Mouse (Mus musculus): ENCODE measurements around the gene Dnajc16. TPM values are rescaled to one million over a fixed set of nuclear protein-coding genes. Genes with fewer than 3 reads are reported as not detected.

The Dnajc16 gene
- polyA plus RNA-seq, 1 experiment from 2014 or later: 4.0 TPM

- H3K9me3 ChIP-seq (replicated peaks; ENCODE audit: control insufficient read depth, low read length): no peaks in the 10 kb centered on the region
Observed at GRCm38 (mm10) chr4:141794152-141794535, 3.4 kb upstream of the Dnajc16 start.

GRCm38 (mm10) chr4:141793282-141794151, 2.8 kb upstream of the Dnajc16 start, which contains the start of gene Casp9:
Casp9 (plus strand) TSS chr4:141793612.
- no peaks in the 10 kb centered on the region for H3K36me3 ChIP-seq (replicated peaks; ENCODE audit: control insufficient read depth, insufficient read depth, low read depth, low read length)
- H3K4me2 ChIP-seq (ENCODE audit: low read depth, low read length): peak within 1 kb of the TSS; percentile 32
- H3K4me3 ChIP-seq (ENCODE audit: low read depth, low read length): peak within 1 kb of the TSS; percentile 60
- peak within 1 kb of the TSS; percentile 61 for H3K9ac ChIP-seq (replicated peaks; ENCODE audit: low read length)
- H3K27me3 ChIP-seq (ENCODE audit: control insufficient read depth, insufficient read depth, low read length): no peaks in the 10 kb centered on the region
- peak; percentile 78 for ATAC-seq (replicated peaks; ENCODE audit: insufficient number of reproducible peaks, low FRiP score, low TSS enrichment, low read depth)
- H3K27ac ChIP-seq (replicated peaks; ENCODE audit: low read depth, low read length): peak within 1 kb of the TSS; percentile 74
- H3K4me1 ChIP-seq (ENCODE audit: control insufficient read depth, insufficient read depth, low read length): peaks cover 4% of the 10 kb centered on the region; the same call in 1 of the 2 replicates
- peak; percentile 97 for DNase-seq (ENCODE audit: low spot score)
- H3K9me3 ChIP-seq (replicated peaks; ENCODE audit: control insufficient read depth, low read length): no peaks in the 10 kb centered on the region
- WGBS: under 1% methylated on average over 64 of the region's 80 CpGs

More at GRCm38 (mm10) chr4:141794152-141794535, 3.4 kb upstream of the Dnajc16 start:
- Histone ChIP-seq H3K4me3 (ENCODE audit: low read depth, low read length) (peak overlapping the region; percentile 60), H3K4me1 (ENCODE audit: control insufficient read depth, insufficient read depth, low read length) (peaks cover 4% of the 10 kb centered on the region; the same call in 1 of the 2 replicates), H3K9ac (replicated peaks; ENCODE audit: low read length) (peak overlapping the region; percentile 61; the same call in 1 of the 2 replicates), H3K27ac (replicated peaks; ENCODE audit: low read depth, low read length) (peak overlapping the region; percentile 74), H3K4me2 (ENCODE audit: low read depth, low read length) (peak overlapping the region; percentile 32), H3K36me3 (replicated peaks; ENCODE audit: control insufficient read depth, insufficient read depth, low read depth, low read length) (no peaks in the 10 kb centered on the region), H3K27me3 (ENCODE audit: control insufficient read depth, insufficient read depth, low read length) (no peaks in the 10 kb centered on the region)
- DNase-seq (ENCODE audit: low spot score) (no peak), ATAC-seq (replicated peaks; ENCODE audit: insufficient number of reproducible peaks, low FRiP score, low TSS enrichment, low read depth) (no peak)
- 14% methylated on average over 5 of the region's 5 CpGs for WGBS

GRCm38 (mm10) chr4:141792554-141793281, 2.0 kb upstream of the Dnajc16 start:
- 13% methylated on average over 10 of the region's 10 CpGs for WGBS
- Histone ChIP-seq H3K27me3 (ENCODE audit: control insufficient read depth, insufficient read depth, low read length) (no peaks in the 10 kb centered on the region), H3K9me3 (replicated peaks; ENCODE audit: control insufficient read depth, low read length) (no peaks in the 10 kb centered on the region), H3K36me3 (replicated peaks; ENCODE audit: control insufficient read depth, insufficient read depth, low read depth, low read length) (no peaks in the 10 kb centered on the region), H3K4me3 (ENCODE audit: low read depth, low read length) (peak overlapping the region; percentile 60), H3K4me1 (ENCODE audit: control insufficient read depth, insufficient read depth, low read length) (peaks cover 4% of the 10 kb centered on the region; the same call in 1 of the 2 replicates), H3K27ac (replicated peaks; ENCODE audit: low read depth, low read length) (peak overlapping the region; percentile 74), H3K9ac (replicated peaks; ENCODE audit: low read length) (peak overlapping the region; percentile 4), H3K4me2 (ENCODE audit: low read depth, low read length) (peak overlapping the region; percentile 32)
- DNase-seq (ENCODE audit: low spot score): no peak
- no peak for ATAC-seq (replicated peaks; ENCODE audit: insufficient number of reproducible peaks, low FRiP score, low TSS enrichment, low read depth)

GRCm38 (mm10) chr4:141791951-141792350, 1.2 kb upstream of the Dnajc16 start:
- ATAC-seq (replicated peaks; ENCODE audit: insufficient number of reproducible peaks, low FRiP score, low TSS enrichment, low read depth) (no peak), DNase-seq (ENCODE audit: low spot score) (no peak)
- H3K4me2 ChIP-seq (ENCODE audit: low read depth, low read length): no peak overlapping the region
- no peak overlapping the region for H3K9ac ChIP-seq (replicated peaks; ENCODE audit: low read length)
- peaks cover 4% of the 10 kb centered on the region; the same call in 1 of the 2 replicates for H3K4me1 ChIP-seq (ENCODE audit: control insufficient read depth, insufficient read depth, low read length)
- H3K9me3 ChIP-seq (replicated peaks; ENCODE audit: control insufficient read depth, low read length): no peaks in the 10 kb centered on the region
- 87% methylated on average over 8 of the region's 8 CpGs for WGBS
- H3K36me3 ChIP-seq (replicated peaks; ENCODE audit: control insufficient read depth, insufficient read depth, low read depth, low read length): no peaks in the 10 kb centered on the region
- no peak overlapping the region for H3K4me3 ChIP-seq (ENCODE audit: low read depth, low read length)
- no peaks in the 10 kb centered on the region for H3K27me3 ChIP-seq (ENCODE audit: control insufficient read depth, insufficient read depth, low read length)
- H3K27ac ChIP-seq (replicated peaks; ENCODE audit: low read depth, low read length): no peak overlapping the region

GRCm38 (mm10) chr4:141791486-141791885, 755 bp upstream of the Dnajc16 start:
- Histone ChIP-seq H3K4me1 (ENCODE audit: control insufficient read depth, insufficient read depth, low read length) (peaks cover 4% of the 10 kb centered on the region; the same call in 1 of the 2 replicates), H3K9me3 (replicated peaks; ENCODE audit: control insufficient read depth, low read length) (no peaks in the 10 kb centered on the region), H3K27me3 (ENCODE audit: control insufficient read depth, insufficient read depth, low read length) (no peaks in the 10 kb centered on the region), H3K9ac (replicated peaks; ENCODE audit: low read length) (no peak overlapping the region), H3K27ac (replicated peaks; ENCODE audit: low read depth, low read length) (no peak overlapping the region), H3K36me3 (replicated peaks; ENCODE audit: control insufficient read depth, insufficient read depth, low read depth, low read length) (no peaks in the 10 kb centered on the region), H3K4me3 (ENCODE audit: low read depth, low read length) (no peak overlapping the region), H3K4me2 (ENCODE audit: low read depth, low read length) (no peak overlapping the region)
- DNase-seq (ENCODE audit: low spot score): no peak
- ATAC-seq (replicated peaks; ENCODE audit: insufficient number of reproducible peaks, low FRiP score, low TSS enrichment, low read depth): no peak
- 92% methylated on average over 7 of the region's 7 CpGs for WGBS

- ATAC-seq (replicated peaks; ENCODE audit: insufficient number of reproducible peaks, low FRiP score, low TSS enrichment, low read depth) (0 out of 2 replicates have a peak, but pooled peaks have one; percentile 6), DNase-seq (ENCODE audit: low spot score) (peak; percentile 3)
- no peaks in the 10 kb centered on the region for H3K36me3 ChIP-seq (replicated peaks; ENCODE audit: control insufficient read depth, insufficient read depth, low read depth, low read length)
- H3K9me3 ChIP-seq (replicated peaks; ENCODE audit: control insufficient read depth, low read length): no peaks in the 10 kb centered on the region
- 0 out of 2 replicates have a peak overlapping the region, but pooled peaks have one; percentile 52 for H3K27ac ChIP-seq (replicated peaks; ENCODE audit: low read depth, low read length)
- H3K27me3 ChIP-seq (ENCODE audit: control insufficient read depth, insufficient read depth, low read length): no peaks in the 10 kb centered on the region
- peak overlapping the region; percentile 76 for H3K4me2 ChIP-seq (ENCODE audit: low read depth, low read length)
- peak overlapping the region; percentile 90 for H3K9ac ChIP-seq (replicated peaks; ENCODE audit: low read length)
- H3K4me1 ChIP-seq (ENCODE audit: control insufficient read depth, insufficient read depth, low read length): peaks cover 4% of the 10 kb centered on the region; the same call in 1 of the 2 replicates
- 59% methylated on average over 3 of the region's 3 CpGs for WGBS
- H3K4me3 ChIP-seq (ENCODE audit: low read depth, low read length): peak overlapping the region; percentile 96
Observed at GRCm38 (mm10) chr4:141789564-141790218, 1.0 kb downstream of the Dnajc16 start.

- H3K27me3 ChIP-seq (ENCODE audit: control insufficient read depth, insufficient read depth, low read length): no peaks in the 10 kb centered on the region
- H3K27ac ChIP-seq (replicated peaks; ENCODE audit: low read depth, low read length): no peak overlapping the region
- no peaks in the 10 kb centered on the region for H3K36me3 ChIP-seq (replicated peaks; ENCODE audit: control insufficient read depth, insufficient read depth, low read depth, low read length)
- 91% methylated on average over 7 of the region's 7 CpGs for WGBS
- peaks cover 4% of the 10 kb centered on the region; the same call in 1 of the 2 replicates for H3K4me1 ChIP-seq (ENCODE audit: control insufficient read depth, insufficient read depth, low read length)
- ATAC-seq (replicated peaks; ENCODE audit: insufficient number of reproducible peaks, low FRiP score, low TSS enrichment, low read depth): no peak
- DNase-seq (ENCODE audit: low spot score): no peak
- no peaks in the 10 kb centered on the region for H3K9me3 ChIP-seq (replicated peaks; ENCODE audit: control insufficient read depth, low read length)
- no peak overlapping the region for H3K4me3 ChIP-seq (ENCODE audit: low read depth, low read length)
- no peak overlapping the region for H3K9ac ChIP-seq (replicated peaks; ENCODE audit: low read length)
- H3K4me2 ChIP-seq (ENCODE audit: low read depth, low read length): no peak overlapping the region
Observed at GRCm38 (mm10) chr4:141787462-141787861, 3.3 kb downstream of the Dnajc16 start.
